Mouse (Mus musculus): ENCODE data around the gene Mylk4. TPM values are rescaled to one million over a fixed set of nuclear protein-coding genes. Genes with fewer than 3 reads are reported as not detected.

Mylk4 gene
- polyA plus RNA-seq, 1 experiment from 2014 or later, result 0.45 TPM

GRCm38 (mm10) chr13:32678998-32679397 is 104.8 kb downstream of the Mylk4 start:
- Histone ChIP-seq H3K4me3 (no peak overlapping the region), H3K4me1 (peaks cover 9% of the 10 kb centered on the region; the same call in 1 of the 2 replicates), H3K9me3 (no peaks in the 10 kb centered on the region; the same call in 1 of the 2 replicates), H3K27ac (replicated peaks) (no peak overlapping the region), H3K27me3 (replicated peaks) (peaks cover 15% of the 10 kb centered on the region), H3K36me3 (no peaks in the 10 kb centered on the region), H3K9ac (no peak overlapping the region), H3K4me2 (no peak overlapping the region)
- 67% methylated on average over 5 of the region's 5 CpGs for WGBS
- ATAC-seq (ENCODE audit: extremely low read depth, insufficient number of reproducible peaks, low FRiP score, low TSS enrichment), result no peak

DNA sequence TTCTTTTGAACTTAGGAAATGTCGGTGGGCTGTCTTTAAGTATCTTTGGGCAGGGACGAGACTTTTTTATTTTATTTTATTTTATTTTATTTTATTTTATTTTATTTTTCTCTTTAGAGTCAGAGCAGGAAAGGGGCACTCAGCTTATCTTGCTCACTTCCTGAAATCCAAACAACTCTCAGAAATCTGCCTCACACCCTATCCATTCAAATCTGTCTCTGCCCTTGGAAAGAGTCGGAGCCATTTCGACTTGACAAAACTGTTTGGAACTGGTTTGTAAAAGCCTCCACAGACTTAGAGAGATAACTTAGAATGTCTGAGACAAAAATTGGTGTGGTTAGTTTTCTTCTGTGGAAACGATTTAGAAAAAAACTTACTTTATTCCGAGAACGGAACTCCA is 113.0 kb downstream of the Mylk4 start:
- WGBS, result 26% methylated on average over 7 of the region's 7 CpGs
- ATAC-seq (ENCODE audit: extremely low read depth, insufficient number of reproducible peaks, low FRiP score, low TSS enrichment), result no peak
- Histone ChIP-seq H3K4me2 (peak overlapping the region; percentile 30), H3K36me3 (no peaks in the 10 kb centered on the region), H3K27me3 (replicated peaks) (peaks cover 40% of the 10 kb centered on the region), H3K9ac (no peak overlapping the region), H3K9me3 (no peaks in the 10 kb centered on the region; the same call in 1 of the 2 replicates), H3K27ac (replicated peaks) (peak overlapping the region; percentile 55), H3K4me3 (no peak overlapping the region), H3K4me1 (peaks cover 19% of the 10 kb centered on the region)

DNA sequence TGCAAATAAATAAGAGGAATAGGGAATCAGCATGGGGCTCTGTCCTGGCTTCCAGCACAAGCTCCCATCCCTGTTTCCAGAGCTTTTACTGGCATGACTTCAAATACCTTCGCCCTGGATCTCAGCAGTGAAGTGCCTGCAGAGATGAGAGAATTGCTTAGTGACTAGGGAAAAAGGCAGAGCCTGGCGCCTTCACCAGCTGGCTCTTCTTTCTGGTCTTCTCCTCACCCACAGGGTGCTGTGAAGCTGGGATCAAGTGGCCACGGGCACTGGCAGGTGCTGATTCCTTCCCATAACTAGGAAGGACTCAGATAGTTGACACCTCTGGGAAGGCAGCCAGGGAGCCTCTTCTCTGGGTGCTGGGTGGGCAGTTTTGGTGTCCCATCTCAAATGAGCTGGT is 115.5 kb downstream of the Mylk4 start:
- Histone ChIP-seq H3K9ac (no peak overlapping the region), H3K4me1 (peaks cover 33% of the 10 kb centered on the region), H3K4me2 (no peak overlapping the region), H3K27me3 (replicated peaks) (peaks cover 50% of the 10 kb centered on the region), H3K36me3 (no peaks in the 10 kb centered on the region), H3K9me3 (no peaks in the 10 kb centered on the region), H3K4me3 (no peak overlapping the region), H3K27ac (replicated peaks) (no peak overlapping the region)
- ATAC-seq (ENCODE audit: extremely low read depth, insufficient number of reproducible peaks, low FRiP score, low TSS enrichment), result no peak
- 47% methylated on average over 3 of the region's 3 CpGs for WGBS

DNA sequence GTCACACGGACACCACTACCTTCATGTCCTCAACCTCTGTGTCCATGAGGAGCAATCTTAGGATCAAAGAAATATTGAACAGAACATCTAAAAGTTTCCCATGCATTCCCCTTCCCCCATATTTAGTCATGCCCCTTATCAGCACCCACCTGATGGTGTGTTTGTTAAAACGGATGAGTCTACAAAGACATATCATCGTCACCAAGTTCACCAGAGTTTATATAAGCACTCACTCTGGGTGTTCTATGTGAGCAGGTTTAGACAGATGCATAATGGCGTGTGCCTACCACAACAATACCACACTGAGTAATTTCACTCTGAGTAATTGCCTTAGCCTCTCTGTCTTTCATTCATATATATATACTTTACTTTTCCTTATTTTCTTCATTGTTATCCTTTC is 116.4 kb downstream of the Mylk4 start:
- Histone ChIP-seq H3K27me3 (replicated peaks) (peaks cover 54% of the 10 kb centered on the region), H3K9me3 (no peaks in the 10 kb centered on the region)
- 72% methylated on average over 4 of the region's 4 CpGs for WGBS

DNA sequence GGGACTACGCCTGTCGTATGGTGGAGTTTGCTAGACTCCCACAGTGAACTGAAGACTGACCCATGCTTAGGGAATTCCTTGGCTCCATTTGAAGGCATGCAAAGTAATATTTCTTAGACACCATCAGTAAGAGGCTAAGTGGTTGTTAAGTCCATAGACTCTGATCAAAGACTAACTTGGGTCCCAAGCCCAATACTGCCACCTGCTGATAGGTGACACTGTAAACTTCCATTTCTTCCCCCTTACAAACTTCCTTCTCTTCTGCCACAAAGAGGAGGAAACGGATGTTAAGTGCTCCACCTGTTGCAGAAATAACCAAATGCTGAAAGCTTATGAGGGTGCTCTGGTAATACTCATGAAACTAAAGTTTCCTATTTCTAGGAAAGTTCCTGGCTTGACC is 121.7 kb downstream of the Mylk4 start:
- H3K9me3 ChIP-seq, result no peaks in the 10 kb centered on the region
- 71% methylated on average over 3 of the region's 3 CpGs for WGBS

More for the DNA sequence above, 116.4 kb downstream of the Mylk4 start:
- Histone ChIP-seq H3K4me1 (peaks cover 33% of the 10 kb centered on the region), H3K9ac (no peak overlapping the region), H3K27ac (replicated peaks) (no peak overlapping the region), H3K36me3 (no peaks in the 10 kb centered on the region), H3K4me2 (no peak overlapping the region), H3K4me3 (no peak overlapping the region)
- ATAC-seq (ENCODE audit: extremely low read depth, insufficient number of reproducible peaks, low FRiP score, low TSS enrichment), result no peak

GRCm38 (mm10) chr13:32660294-32660693 is 123.5 kb downstream of the Mylk4 start:
- ATAC-seq (ENCODE audit: extremely low read depth, insufficient number of reproducible peaks, low FRiP score, low TSS enrichment), result no peak
- 39% methylated on average over 4 of the region's 4 CpGs for WGBS
- H3K4me2 ChIP-seq, result no peak overlapping the region

More for the DNA sequence above, 121.7 kb downstream of the Mylk4 start:
- H3K36me3 ChIP-seq, result no peaks in the 10 kb centered on the region
- H3K4me1 ChIP-seq, result peaks cover 22% of the 10 kb centered on the region
- H3K9ac ChIP-seq, result no peak overlapping the region
- ATAC-seq (ENCODE audit: extremely low read depth, insufficient number of reproducible peaks, low FRiP score, low TSS enrichment), result no peak
- no peak overlapping the region for H3K4me2 ChIP-seq
- no peak overlapping the region for H3K4me3 ChIP-seq
- H3K27me3 ChIP-seq (replicated peaks), result peaks cover 28% of the 10 kb centered on the region
- no peak overlapping the region for H3K27ac ChIP-seq (replicated peaks)

GRCm38 (mm10) chr13:32659271-32659670 is 124.5 kb downstream of the Mylk4 start:
- Histone ChIP-seq H3K4me1 (peaks cover 14% of the 10 kb centered on the region), H3K27ac (replicated peaks) (no peak overlapping the region), H3K36me3 (no peaks in the 10 kb centered on the region), H3K4me3 (no peak overlapping the region), H3K27me3 (replicated peaks) (0 out of 2 replicates have a peak, but pooled peaks cover 7% of the 10 kb centered on the region), H3K9me3 (no peaks in the 10 kb centered on the region), H3K4me2 (no peak overlapping the region), H3K9ac (no peak overlapping the region)
- no peak for ATAC-seq (ENCODE audit: extremely low read depth, insufficient number of reproducible peaks, low FRiP score, low TSS enrichment)
- WGBS, result 86% methylated on average over 5 of the region's 5 CpGs

More at GRCm38 (mm10) chr13:32660294-32660693, 123.5 kb downstream of the Mylk4 start:
- H3K27me3 ChIP-seq (replicated peaks), result peaks cover 12% of the 10 kb centered on the region
- no peaks in the 10 kb centered on the region for H3K36me3 ChIP-seq
- H3K27ac ChIP-seq (replicated peaks), result peak overlapping the region; percentile 39
- H3K4me3 ChIP-seq, result no peak overlapping the region
- H3K4me1 ChIP-seq, result peaks cover 22% of the 10 kb centered on the region
- H3K9me3 ChIP-seq, result no peaks in the 10 kb centered on the region
- no peak overlapping the region for H3K9ac ChIP-seq

DNA sequence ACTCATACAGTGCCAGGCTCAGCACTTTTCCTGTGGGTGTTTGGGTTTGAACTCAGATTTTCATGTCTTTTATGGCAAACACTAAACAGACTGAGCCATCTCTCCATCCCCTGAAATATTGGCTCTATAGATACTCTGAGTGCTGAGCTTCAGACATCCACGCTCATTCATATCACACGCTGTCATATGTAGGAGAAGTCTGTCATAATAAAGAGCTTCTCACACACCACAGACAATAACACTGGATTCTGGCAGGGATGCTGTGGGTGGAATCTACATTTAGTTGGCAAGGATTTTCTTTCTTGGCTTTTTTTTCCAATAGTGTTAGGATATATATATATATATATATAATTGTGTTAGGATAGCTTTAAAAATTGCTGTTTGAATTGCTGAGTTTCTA is 126.2 kb downstream of the Mylk4 start:
- WGBS, result 83% methylated on average over 2 of the region's 2 CpGs
- H3K36me3 ChIP-seq, result no peaks in the 10 kb centered on the region
- 0 out of 2 replicates have a peak, but pooled peaks cover 3% of the 10 kb centered on the region for H3K27me3 ChIP-seq (replicated peaks)
- H3K9me3 ChIP-seq, result no peaks in the 10 kb centered on the region
- H3K4me2 ChIP-seq, result no peak overlapping the region
- H3K4me3 ChIP-seq, result no peak overlapping the region
- peaks cover 8% of the 10 kb centered on the region for H3K4me1 ChIP-seq
- ATAC-seq (ENCODE audit: extremely low read depth, insufficient number of reproducible peaks, low FRiP score, low TSS enrichment), result no peak
- no peak overlapping the region for H3K27ac ChIP-seq (replicated peaks)
- H3K9ac ChIP-seq, result no peak overlapping the region

Other genes starting within 250 kb of the Mylk4 start
- gene Wrnip1, start 18.1 kb upstream of the Mylk4 start, polyA plus RNA-seq (2015; fragmentation: Nextera tagmentation; extraction: Ambion mirVana), result 19.1 and 19.4 TPM in 2 replicates
- gene D930007J09Rik, start 18.9 kb upstream of the Mylk4 start, polyA plus RNA-seq (2015; fragmentation: Nextera tagmentation; extraction: Ambion mirVana), result not detected in 2 replicates
- gene Serpinb1a, start 67.2 kb upstream of the Mylk4 start, polyA plus RNA-seq (2015; fragmentation: Nextera tagmentation; extraction: Ambion mirVana), result 4.8 and 6.3 TPM in 2 replicates
- gene Serpinb1c, start 114.3 kb upstream of the Mylk4 start, polyA plus RNA-seq (2015; fragmentation: Nextera tagmentation; extraction: Ambion mirVana), result 0.20 and 0.22 TPM in 2 replicates
- 18.0 and 22.7 TPM in 2 replicates for gene Serpinb6b, start 181.3 kb upstream of the Mylk4 start, polyA plus RNA-seq (2015; fragmentation: Nextera tagmentation; extraction: Ambion mirVana)
- gene Serpinb9, start 219.3 kb upstream of the Mylk4 start, polyA plus RNA-seq (2015; fragmentation: Nextera tagmentation; extraction: Ambion mirVana), result 7.8 and 8.2 TPM in 2 replicates
- gene Serpinb9b, start 243.5 kb upstream of the Mylk4 start, polyA plus RNA-seq (2015; fragmentation: Nextera tagmentation; extraction: Ambion mirVana), result 0.65 and 0.78 TPM in 2 replicates

Measured in heart, embryonic 13.5 days (tissue).